Mouse (Mus musculus) lung, postnatal 0 days (tissue): ENCODE measurements around the gene Serpinb9.

ENCODE experiments used
- CTCF ChIP-seq: IDR thresholded peaks from 2 replicates; pipeline ENCODE4 v1.5.1; 2016; ENCODE audit warnings: antibody characterized with exemption, mild to moderate bottlenecking
- EP300 ChIP-seq: IDR thresholded peaks from 2 replicates; pipeline ENCODE4 v1.6.1; 2016; ENCODE audit warnings: antibody characterized with exemption, mild to moderate bottlenecking, control low read depth

DNA sequence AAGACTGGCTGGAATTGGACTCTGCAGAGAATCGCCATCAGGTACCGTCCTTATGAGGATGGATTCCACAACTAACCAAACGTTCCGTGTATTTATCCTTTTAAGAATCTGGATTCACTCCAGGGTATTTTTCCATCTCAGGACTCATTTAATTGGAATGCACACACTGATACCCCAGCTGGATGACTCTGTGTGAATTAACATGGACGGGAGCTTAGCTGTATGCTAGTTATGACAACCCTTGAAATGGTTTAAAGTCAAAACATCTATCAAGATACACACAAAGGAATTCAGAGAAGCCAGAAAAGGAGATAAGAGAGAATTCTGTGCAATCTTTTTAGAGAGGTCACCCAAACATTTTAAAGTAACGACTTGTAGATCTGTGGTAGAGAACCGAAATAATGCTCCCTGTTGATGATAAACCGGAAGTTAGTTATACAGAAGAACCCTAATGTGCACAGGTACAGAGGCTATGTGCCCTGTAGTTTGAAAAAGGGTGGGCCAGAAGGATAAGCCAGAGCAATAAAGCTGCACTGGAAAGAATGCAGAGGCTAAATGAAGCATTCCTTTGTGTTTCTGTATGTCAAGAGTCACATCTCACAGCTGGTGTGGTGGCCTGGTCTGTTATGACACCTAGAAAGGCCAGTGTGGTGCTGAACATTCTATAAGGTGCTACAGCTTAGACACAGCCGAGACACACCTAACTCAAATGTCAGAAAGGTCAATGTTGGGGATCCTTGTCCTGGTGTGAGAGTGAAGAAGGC lies 38.9 kb upstream of the Serpinb9 start:
- TF ChIP-seq CTCF (no peak), EP300 (peak; percentile 98)
